Mouse (Mus musculus) MEL (cell line): ENCODE results near the gene Trim62. TPM values are rescaled to one million over a fixed set of nuclear protein-coding genes. Genes with fewer than 3 reads are reported as not detected.

Experiments used
- polyA plus RNA-seq, 2 experiments: library from polyadenylated mRNA; stranded (reverse) in 1 of 2; unstranded in 1 of 2; fragments of >175 nt in 1 of 2; fragments of >200 nt in 1 of 2; gene quantifications; 2 replicates each; pipeline versions ENCODE4 v1.2.1 to v1.2.4; 2012; ENCODE audit warnings: low replicate concordance in 2 of 2, low read depth in 1 of 2; ENCODE audit not compliant: insufficient read length in 2 of 2, insufficient read depth in 1 of 2, missing spikeins in 1 of 2
- total RNA-seq: library from RNA; depleted of rRNA; stranded (reverse); fragments of 300-350 nt; gene quantifications from 2 replicates; pipeline ENCODE4 v1.2.3, GENCODE M21; 2012; rRNA removed

The Trim62 gene
- total and polyA plus RNA-seq, 3 experiments, result 0.12 to 1.2 TPM; not detected in 1

Other genes with a start within 250 kb of the Trim62 start
- 20.4 and 23.7 TPM in 2 replicates for gene Phc2, start 228.9 kb upstream of the Trim62 start, total RNA-seq
- gene Phc2, start 228.9 kb upstream of the Trim62 start, polyA plus RNA-seq, result 10 to 100 TPM in 1 of 2 experiments, not detected in 1; 65.5 TPM
- gene A3galt2, start 128.2 kb upstream of the Trim62 start, total RNA-seq, result not detected in 2 replicates
- gene A3galt2, start 128.2 kb upstream of the Trim62 start, polyA plus RNA-seq, result under 1 TPM in 1 of 2 experiments, not detected in 1; 0.06 TPM
- gene Zfp362, start 77.5 kb upstream of the Trim62 start, total RNA-seq, result 2.4 and 2.7 TPM in 2 replicates
- gene Zfp362, start 77.5 kb upstream of the Trim62 start, polyA plus RNA-seq, result 10 to 100 TPM in 1 of 2 experiments, not detected in 1; 30.1 TPM
- gene Azin2, start 78.9 kb downstream of the Trim62 start, total RNA-seq, result 0.39 and 0.42 TPM in 2 replicates
- 1 to 10 TPM in 1 of 2 experiments, not detected in 1; 2.3 TPM for gene Azin2, start 78.9 kb downstream of the Trim62 start, polyA plus RNA-seq
- gene Ak2, start 108.4 kb downstream of the Trim62 start, total RNA-seq, result 263 and 330 TPM in 2 replicates
- 100 to 1,000 TPM in 1 of 2 experiments, not detected in 1; 366 TPM for gene Ak2, start 108.4 kb downstream of the Trim62 start, polyA plus RNA-seq
- 25.5 and 26.3 TPM in 2 replicates for gene Rnf19b, start 174.7 kb downstream of the Trim62 start, total RNA-seq
- gene Rnf19b, start 174.7 kb downstream of the Trim62 start, polyA plus RNA-seq, result 10 to 100 TPM in 1 of 2 experiments, not detected in 1; 30.0 TPM
- not detected in 2 replicates for gene Tmem54, start 222.0 kb downstream of the Trim62 start, total RNA-seq
- not detected for gene Tmem54, start 222.0 kb downstream of the Trim62 start, polyA plus RNA-seq
- gene Hpca, start 238.5 kb downstream of the Trim62 start, total RNA-seq, result 0.39 and 0.59 TPM in 2 replicates
- gene Hpca, start 238.5 kb downstream of the Trim62 start, polyA plus RNA-seq, result 1 to 10 TPM in 1 of 2 experiments, not detected in 1; 1.1 TPM